Mouse (Mus musculus): ENCODE results near the gene Coq8a.

GRCm38 (mm10) chr1:180220791-180221542 lies 21.6 kb upstream of the Coq8a start:
- TF ChIP-seq CTCF (IDR thresholded peaks at IDR 0.05; ENCODE audit: low read depth) = no peak
- TF ChIP-seq EP300 (IDR thresholded peaks at IDR 0.05; ENCODE audit: low read depth) = no peak
